Mouse (Mus musculus) layer of hippocampus, postnatal 10 days (tissue): ENCODE measurements around the gene Bdkrb2. TPM values are rescaled to one million over a fixed set of nuclear protein-coding genes. Genes with fewer than 3 reads are reported as not detected.

Experiments used
- DNase-seq, 2 experiments: peaks; one replicate each; pipeline ENCODE4 v3.0.0; 2021; ENCODE audit warnings: low spot score in 2 of 2
- total RNA-seq, 2 experiments: library from RNA; stranded (reverse); gene quantifications; 2 replicates each; pipeline ENCODE4 v1.2.3; 2021

Gene Bdkrb2
- total RNA-seq, 2 experiments from 2014 or later, result 0.57 to 0.60 TPM

DNA sequence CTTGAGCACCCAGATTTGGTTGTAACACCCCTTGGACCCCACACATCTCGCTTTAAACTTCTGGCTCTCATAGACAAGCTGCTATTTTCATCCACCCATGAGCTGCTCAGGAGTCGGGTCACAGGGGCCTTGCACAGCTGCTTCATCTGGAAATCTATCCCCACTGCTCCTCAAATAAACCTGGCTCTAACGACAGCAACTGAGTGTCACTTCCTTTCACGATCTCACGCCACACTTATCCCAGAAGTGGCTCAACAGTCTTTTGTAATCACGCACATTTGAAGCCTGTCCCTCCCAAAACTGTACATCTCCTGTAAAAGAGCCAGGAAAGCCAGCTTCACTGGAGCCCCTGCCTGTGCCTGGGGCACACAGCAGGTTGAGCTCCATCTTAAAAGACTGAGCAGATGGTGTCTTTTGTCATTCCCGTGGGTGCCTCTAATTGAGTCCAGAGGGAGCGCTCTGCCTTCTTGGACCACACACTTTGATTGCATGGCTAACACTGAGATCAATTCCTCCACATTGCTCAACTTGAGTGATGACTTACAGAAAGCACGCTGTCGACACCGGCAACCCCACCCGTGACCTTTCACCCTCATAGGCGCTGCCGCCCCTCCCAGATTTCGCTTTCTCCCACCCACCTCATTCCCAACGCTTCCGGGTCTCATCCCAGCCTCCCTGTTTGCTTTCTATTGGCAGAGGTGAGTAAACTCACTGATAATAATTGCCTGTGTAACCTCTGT, 17.2 kb upstream of the Bdkrb2 start:
- DNase-seq, result no peak

- no peak for DNase-seq
Observed at GRCm38 (mm10) chr12:105546538-105546937, 16.5 kb upstream of the Bdkrb2 start.

GRCm38 (mm10) chr12:105547151-105547550, 15.9 kb upstream of the Bdkrb2 start:
- DNase-seq, result no peak

- no peak for DNase-seq
Observed at GRCm38 (mm10) chr12:105548001-105548400, 15.0 kb upstream of the Bdkrb2 start.

DNA sequence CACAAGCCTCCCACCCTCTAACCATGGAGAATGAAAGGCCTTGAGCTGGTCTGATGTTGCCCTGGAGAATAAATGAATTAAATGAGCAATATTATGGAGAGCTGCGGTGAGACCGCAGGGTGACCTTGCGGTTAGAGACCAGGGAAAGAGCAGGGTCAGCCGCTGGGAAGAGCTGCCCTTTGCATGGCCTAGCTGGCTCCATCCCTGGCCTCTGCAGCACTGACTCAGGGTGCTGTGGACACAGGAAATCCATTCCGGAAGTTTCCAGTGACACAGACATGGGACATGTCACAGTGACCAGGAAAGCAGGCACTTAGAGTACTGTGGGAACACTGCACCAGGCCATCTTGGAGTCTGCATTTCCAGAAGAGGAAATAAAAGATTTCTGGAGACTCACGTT, 14.1 kb upstream of the Bdkrb2 start:
- no peak for DNase-seq

- no peak for DNase-seq
Observed at GRCm38 (mm10) chr12:105549835-105550802, 12.9 kb upstream of the Bdkrb2 start.

DNA sequence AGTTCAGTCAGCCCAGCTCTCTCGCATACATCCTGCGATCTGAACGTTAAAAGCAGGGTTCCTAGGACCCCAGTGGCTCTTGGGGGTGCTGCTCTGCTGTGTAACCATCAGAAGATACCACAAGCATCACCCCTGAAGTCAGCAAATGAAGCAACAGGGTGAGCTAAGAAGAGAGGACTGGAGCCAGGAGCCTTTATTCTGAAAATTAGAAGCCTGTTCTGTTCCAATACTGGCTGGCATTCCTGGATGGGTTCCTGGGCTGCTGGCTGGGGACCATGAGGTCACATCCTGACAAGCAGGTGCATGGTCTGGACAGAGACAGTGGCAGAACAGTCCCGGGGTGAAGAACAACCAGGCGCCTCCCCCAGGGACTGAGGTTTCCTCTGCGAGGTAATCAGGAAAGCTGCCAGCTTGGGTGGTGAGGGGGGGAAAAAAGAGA, 11.5 kb upstream of the Bdkrb2 start:
- DNase-seq, result peak; percentile 43 to 54

GRCm38 (mm10) chr12:105554151-105554772, 8.8 kb upstream of the Bdkrb2 start:
- DNase-seq, result no peak

- DNase-seq, result no peak
Observed at GRCm38 (mm10) chr12:105555172-105555571, 7.9 kb upstream of the Bdkrb2 start.

GRCm38 (mm10) chr12:105557250-105557925, 5.6 kb upstream of the Bdkrb2 start:
- DNase-seq, result no peak

GRCm38 (mm10) chr12:105561007-105561534, 2.0 kb upstream of the Bdkrb2 start:
- DNase-seq, result no peak

GRCm38 (mm10) chr12:105562056-105562820, 788 bp upstream of the Bdkrb2 start:
- DNase-seq, result no peak

DNA sequence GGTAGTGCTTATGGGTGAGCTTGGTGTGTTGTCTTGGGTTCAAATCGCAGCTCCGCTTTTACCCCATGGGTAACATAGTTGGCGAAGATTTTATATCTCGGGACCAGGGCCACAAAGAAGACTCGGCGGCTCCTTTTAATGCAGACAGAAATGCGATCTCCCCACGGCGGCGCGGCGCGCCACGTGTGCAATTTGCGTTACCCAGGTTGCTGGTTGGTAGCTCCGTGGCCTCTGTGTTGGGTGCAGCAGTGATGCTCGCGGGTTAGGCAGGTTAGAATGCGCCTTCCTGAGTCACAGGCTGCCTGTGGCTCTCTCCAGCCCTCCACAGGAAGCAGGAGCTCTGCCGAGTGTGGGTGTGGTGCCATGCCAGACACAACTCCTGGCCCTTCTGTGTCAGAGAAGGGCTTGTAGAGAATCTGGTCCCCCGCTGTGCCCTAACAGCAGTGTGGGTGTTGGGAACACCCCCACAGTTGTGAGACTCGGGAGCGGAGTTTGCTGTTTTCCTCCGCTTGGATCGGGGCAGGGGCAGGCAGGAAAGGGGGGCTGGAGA, 775 bp downstream of the Bdkrb2 start:
- no peak for DNase-seq

GRCm38 (mm10) chr12:105565221-105565620, 2.2 kb downstream of the Bdkrb2 start:
- DNase-seq, result no peak

DNA sequence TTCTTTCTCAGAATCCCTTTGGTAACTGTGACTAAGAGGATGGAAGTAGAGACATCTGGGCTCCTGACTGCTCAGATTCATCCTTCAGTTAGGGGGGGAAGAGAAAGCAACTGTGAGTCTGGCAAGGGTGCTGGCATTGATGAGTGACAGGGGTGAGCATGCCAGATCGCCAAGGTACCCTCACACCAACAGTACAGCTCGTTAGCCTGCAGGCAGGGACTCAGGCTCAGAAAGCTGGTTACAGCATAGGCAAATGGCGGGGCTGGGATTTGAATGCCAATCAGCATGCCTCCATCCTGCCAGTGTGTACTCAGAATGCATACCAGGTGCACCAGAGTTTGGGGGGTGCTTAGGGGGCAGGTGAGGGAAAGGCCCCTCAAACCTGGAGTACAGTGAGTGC, 8.8 kb downstream of the Bdkrb2 start:
- no peak for DNase-seq

- DNase-seq, result no peak
Observed at GRCm38 (mm10) chr12:105572622-105573021, 9.6 kb downstream of the Bdkrb2 start.

DNA sequence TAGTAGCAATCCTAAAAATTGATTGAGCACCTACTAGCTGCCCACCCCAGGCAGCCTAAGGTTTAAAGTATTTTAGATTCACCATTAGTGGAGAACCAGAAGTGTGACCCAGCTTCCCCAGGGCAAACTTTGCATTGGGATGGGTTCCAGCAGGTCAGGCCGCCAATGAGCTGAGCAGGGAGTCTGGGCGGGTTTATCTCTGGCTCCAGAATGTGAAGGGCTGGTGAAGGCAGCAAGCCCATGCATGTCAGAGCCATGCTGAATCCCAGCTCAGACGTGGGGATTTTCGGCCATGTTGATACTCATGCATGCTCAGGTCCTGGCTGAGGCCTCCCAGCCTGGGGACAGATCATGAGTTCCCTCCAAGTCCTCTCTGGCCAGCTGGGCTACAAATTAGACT, 11.3 kb downstream of the Bdkrb2 start:
- no peak for DNase-seq

- no peak for DNase-seq
Observed at GRCm38 (mm10) chr12:105580490-105580889, 17.5 kb downstream of the Bdkrb2 start.

DNA sequence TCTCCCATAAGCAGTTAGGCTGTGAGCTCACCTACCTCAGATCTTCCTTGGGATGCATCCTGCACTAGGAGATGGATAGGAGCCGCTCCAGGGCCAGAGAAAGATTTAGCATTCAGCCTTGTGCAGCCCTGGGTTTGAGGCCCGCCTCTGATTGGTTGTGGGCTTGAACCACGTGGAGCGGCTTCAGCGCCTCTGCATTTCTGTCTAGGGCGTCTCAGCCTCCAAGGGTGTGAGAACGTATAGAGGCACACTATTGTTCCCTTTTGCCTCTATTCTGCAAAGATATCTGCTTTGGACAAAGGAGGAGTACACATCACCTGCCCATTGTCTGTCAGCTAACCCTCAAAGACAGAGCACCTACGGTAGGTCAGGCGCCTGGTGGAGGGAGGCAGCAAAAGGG, 19.5 kb downstream of the Bdkrb2 start:
- DNase-seq, result no peak

DNA sequence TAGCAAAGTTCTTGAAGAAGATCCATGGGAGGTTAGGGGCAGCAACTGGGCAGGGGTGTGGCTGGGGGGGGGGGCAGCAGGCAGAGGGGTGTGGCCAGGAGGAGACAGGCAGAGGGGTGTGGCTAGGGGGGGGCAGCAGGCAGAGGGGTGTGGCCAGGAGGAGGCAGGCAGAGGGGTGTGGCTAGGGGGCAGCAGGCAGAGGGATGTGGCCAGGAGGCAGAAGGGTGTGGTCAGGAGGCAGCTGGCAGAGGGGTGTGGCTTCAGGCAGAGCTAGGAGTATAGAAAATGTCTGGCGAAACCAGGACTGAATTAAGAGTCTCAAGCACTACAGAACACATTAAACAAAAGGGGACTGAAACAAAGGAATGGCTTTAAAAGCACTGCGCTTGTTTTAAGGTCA, 20.5 kb downstream of the Bdkrb2 start:
- no peak for DNase-seq
